Mouse (Mus musculus): Measurements from ENCODE around the gene Rabggta. TPM values are rescaled to one million over a fixed set of nuclear protein-coding genes. Genes with fewer than 3 reads are reported as not detected.

The Rabggta gene
- polyA plus RNA-seq, 1 experiment from 2014 or later = 60.6 TPM

GRCm38 (mm10) chr14:55713007-55713728 lies 8.9 kb downstream of the Rabggta start:
- H3K4me2 ChIP-seq = no peak overlapping the region
- 19% methylated on average over 25 of the region's 25 CpGs for WGBS

GRCm38 (mm10) chr14:55711786-55712185 lies 10.3 kb downstream of the Rabggta start:
- Histone ChIP-seq H3K4me3 (no peak overlapping the region), H3K9ac (no peak overlapping the region), H3K27me3 (peaks cover 7% of the 10 kb centered on the region; the same call in 1 of the 2 replicates), H3K4me2 (no peak overlapping the region), H3K4me1 (replicated peaks) (no peaks in the 10 kb centered on the region), H3K9me3 (no peaks in the 10 kb centered on the region), H3K27ac (replicated peaks) (no peak overlapping the region), H3K36me3 (no peaks in the 10 kb centered on the region; the same call in 1 of the 2 replicates)
- 79% methylated on average over 7 of the region's 7 CpGs for WGBS
- no peak for ATAC-seq (ENCODE audit: low FRiP score, low read depth)

More at GRCm38 (mm10) chr14:55713007-55713728, 8.9 kb downstream of the Rabggta start:
- H3K9ac ChIP-seq = no peak overlapping the region
- no peaks in the 10 kb centered on the region for H3K4me1 ChIP-seq (replicated peaks)
- H3K4me3 ChIP-seq = no peak overlapping the region
- no peaks in the 10 kb centered on the region for H3K9me3 ChIP-seq
- peaks cover 5% of the 10 kb centered on the region for H3K36me3 ChIP-seq
- peaks cover 7% of the 10 kb centered on the region; the same call in 1 of the 2 replicates for H3K27me3 ChIP-seq
- H3K27ac ChIP-seq (replicated peaks) = no peak overlapping the region
- ATAC-seq (ENCODE audit: low FRiP score, low read depth) = no peak

GRCm38 (mm10) chr14:55709509-55709908 lies 12.6 kb downstream of the Rabggta start:
- no peak for ATAC-seq (ENCODE audit: low FRiP score, low read depth)
- no peak overlapping the region for H3K4me2 ChIP-seq
- 87% methylated on average over 4 of the region's 4 CpGs for WGBS
- no peak overlapping the region for H3K27ac ChIP-seq (replicated peaks)
- H3K4me3 ChIP-seq = no peak overlapping the region
- no peak overlapping the region for H3K9ac ChIP-seq
- H3K4me1 ChIP-seq (replicated peaks) = no peaks in the 10 kb centered on the region
- peaks cover 7% of the 10 kb centered on the region; the same call in 1 of the 2 replicates for H3K27me3 ChIP-seq
- no peaks in the 10 kb centered on the region for H3K9me3 ChIP-seq
- no peaks in the 10 kb centered on the region for H3K36me3 ChIP-seq

GRCm38 (mm10) chr14:55707397-55707796 lies 14.7 kb downstream of the Rabggta start:
- WGBS = 85% methylated on average over 5 of the region's 5 CpGs

GRCm38 (mm10) chr14:55706051-55706600 lies 15.9 kb downstream of the Rabggta start:
- Histone ChIP-seq H3K4me3 (no peak overlapping the region), H3K4me2 (no peak overlapping the region), H3K27ac (replicated peaks) (no peak overlapping the region), H3K36me3 (no peaks in the 10 kb centered on the region), H3K9ac (no peak overlapping the region), H3K4me1 (replicated peaks) (no peaks in the 10 kb centered on the region), H3K27me3 (no peaks in the 10 kb centered on the region), H3K9me3 (no peaks in the 10 kb centered on the region)
- ATAC-seq (ENCODE audit: low FRiP score, low read depth) = no peak
- WGBS = 91% methylated on average over 8 of the region's 8 CpGs

More at GRCm38 (mm10) chr14:55707397-55707796, 14.7 kb downstream of the Rabggta start:
- ATAC-seq (ENCODE audit: low FRiP score, low read depth) = no peak
- no peaks in the 10 kb centered on the region for H3K9me3 ChIP-seq
- no peaks in the 10 kb centered on the region for H3K27me3 ChIP-seq
- no peak overlapping the region for H3K27ac ChIP-seq (replicated peaks)
- no peaks in the 10 kb centered on the region for H3K36me3 ChIP-seq
- no peak overlapping the region for H3K4me3 ChIP-seq
- H3K9ac ChIP-seq = no peak overlapping the region
- no peaks in the 10 kb centered on the region for H3K4me1 ChIP-seq (replicated peaks)
- no peak overlapping the region for H3K4me2 ChIP-seq

- WGBS = 65% methylated on average over 6 of the region's 6 CpGs
- Histone ChIP-seq H3K4me2 (no peak overlapping the region), H3K27me3 (no peaks in the 10 kb centered on the region), H3K9me3 (no peaks in the 10 kb centered on the region), H3K36me3 (no peaks in the 10 kb centered on the region), H3K4me3 (no peak overlapping the region), H3K9ac (no peak overlapping the region), H3K27ac (replicated peaks) (no peak overlapping the region), H3K4me1 (replicated peaks) (no peaks in the 10 kb centered on the region)
- ATAC-seq (ENCODE audit: low FRiP score, low read depth) = no peak
These were observed 19.3 kb downstream of the Rabggta start for GRCm38 (mm10) chr14:55702761-55703160.

- ATAC-seq (ENCODE audit: low FRiP score, low read depth) = no peak
- 70% methylated on average over 9 of the region's 9 CpGs for WGBS
- H3K9me3 ChIP-seq = no peaks in the 10 kb centered on the region
- H3K36me3 ChIP-seq = no peaks in the 10 kb centered on the region
- no peaks in the 10 kb centered on the region for H3K27me3 ChIP-seq
- H3K9ac ChIP-seq = no peak overlapping the region
- H3K4me1 ChIP-seq (replicated peaks) = no peaks in the 10 kb centered on the region
- no peak overlapping the region for H3K4me3 ChIP-seq
- H3K27ac ChIP-seq (replicated peaks) = no peak overlapping the region
- no peak overlapping the region for H3K4me2 ChIP-seq
These were observed 20.9 kb downstream of the Rabggta start for GRCm38 (mm10) chr14:55701131-55701530.

- H3K27ac ChIP-seq (replicated peaks) = no peak overlapping the region
- no peak for ATAC-seq (ENCODE audit: low FRiP score, low read depth)
These were observed 24.8 kb downstream of the Rabggta start for GRCm38 (mm10) chr14:55697226-55697625.

GRCm38 (mm10) chr14:55689433-55689832 lies 32.6 kb downstream of the Rabggta start:
- Histone ChIP-seq H3K4me3 (no peak overlapping the region), H3K9me3 (no peaks in the 10 kb centered on the region), H3K9ac (no peak overlapping the region), H3K36me3 (no peaks in the 10 kb centered on the region), H3K27me3 (no peaks in the 10 kb centered on the region), H3K4me1 (replicated peaks) (no peaks in the 10 kb centered on the region), H3K27ac (replicated peaks) (no peak overlapping the region), H3K4me2 (no peak overlapping the region)
- no peak for ATAC-seq (ENCODE audit: low FRiP score, low read depth)
- 83% methylated on average over 10 of the region's 10 CpGs for WGBS

More at GRCm38 (mm10) chr14:55697226-55697625, 24.8 kb downstream of the Rabggta start:
- Histone ChIP-seq H3K9me3 (no peaks in the 10 kb centered on the region), H3K9ac (no peak overlapping the region), H3K4me1 (replicated peaks) (no peaks in the 10 kb centered on the region), H3K4me2 (no peak overlapping the region), H3K4me3 (no peak overlapping the region), H3K36me3 (no peaks in the 10 kb centered on the region), H3K27me3 (no peaks in the 10 kb centered on the region)
- 85% methylated on average over 4 of the region's 4 CpGs for WGBS

- Histone ChIP-seq H3K4me3 (peak overlapping the region; percentile 78), H3K4me2 (peak overlapping the region; percentile 90), H3K9ac (peak overlapping the region; percentile 38), H3K27ac (replicated peaks) (peak overlapping the region; percentile 81), H3K4me1 (replicated peaks) (peaks cover 13% of the 10 kb centered on the region), H3K9me3 (no peaks in the 10 kb centered on the region), H3K27me3 (no peaks in the 10 kb centered on the region), H3K36me3 (peaks cover 26% of the 10 kb centered on the region)
- no peak; the same call in 1 of the 2 replicates for ATAC-seq (ENCODE audit: low FRiP score, low read depth)
- 12% methylated on average over 3 of the region's 3 CpGs for WGBS
These were observed 40.0 kb downstream of the Rabggta start for GRCm38 (mm10) chr14:55682118-55682493.

GRCm38 (mm10) chr14:55681160-55682117 lies 40.6 kb downstream of the Rabggta start, which contains the start of gene Tinf2:
Gene Tinf2 (minus strand): TSS chr14:55681820.
- under 1% methylated on average over 66 of the region's 66 CpGs for WGBS
- Histone ChIP-seq H3K4me1 (replicated peaks) (peaks cover 13% of the 10 kb centered on the region), H3K9me3 (no peaks in the 10 kb centered on the region), H3K27me3 (no peaks in the 10 kb centered on the region), H3K4me2 (peak within 1 kb of the TSS; percentile 90), H3K36me3 (peaks cover 32% of the 10 kb centered on the region), H3K27ac (replicated peaks) (peak within 1 kb of the TSS; percentile 81), H3K9ac (peak within 1 kb of the TSS; percentile 59), H3K4me3 (peak within 1 kb of the TSS; percentile 78)
- peak; percentile 99 for ATAC-seq (ENCODE audit: low FRiP score, low read depth)

All from hindbrain, embryonic 15.5 days (tissue).